Mouse (Mus musculus) hindbrain, embryonic 15.5 days (tissue): ENCODE results near the gene Adm2. TPM values are rescaled to one million over a fixed set of nuclear protein-coding genes. Genes with fewer than 3 reads are reported as not detected.

Experiments used
- ATAC-seq: fragments of 200-750 bp; cut with Nextera tagmentation; 2 replicates; pipeline ENCODE4 v1.8.0; 2017; ENCODE audit warnings: low read depth, moderate number of reproducible peaks, moderate TSS enrichment; ENCODE audit not compliant: low FRiP score
- H3K27ac ChIP-seq: fragments of 300-500 bp; sonication (generic); replicated peaks from 2 replicates; pipeline ENCODE4 v1.5.1; 2015; ENCODE audit warnings: mild to moderate bottlenecking, inconsistent platforms
- H3K27me3 ChIP-seq: fragments of 300-500 bp; sonication (generic); 2 replicates; pipeline ENCODE4 v1.6.1; 2015; ENCODE audit warnings: control low read depth, inconsistent platforms
- H3K36me3 ChIP-seq: fragments of 300-500 bp; sonication (generic); 2 replicates; pipeline ENCODE4 v1.6.1; 2015; ENCODE audit warnings: control low read depth, inconsistent platforms
- H3K4me1 ChIP-seq: fragments of 300-500 bp; sonication (generic); replicated peaks from 2 replicates; pipeline ENCODE4 v1.6.1; 2015; ENCODE audit warnings: control low read depth, inconsistent platforms
- H3K4me2 ChIP-seq: fragments of 300-500 bp; sonication (generic); 2 replicates; pipeline ENCODE4 v1.6.1; 2015; ENCODE audit warnings: moderate library complexity, mild to moderate bottlenecking, inconsistent platforms
- H3K4me3 ChIP-seq: fragments of 300-500 bp; sonication (generic); 2 replicates; pipeline ENCODE4 v1.5.1; 2015; ENCODE audit warnings: mild to moderate bottlenecking, inconsistent platforms
- H3K9ac ChIP-seq: fragments of 300-500 bp; sonication (generic); 2 replicates; pipeline ENCODE4 v1.6.1; 2015; ENCODE audit warnings: inconsistent platforms
- H3K9me3 ChIP-seq: fragments of 300-500 bp; sonication (generic); 2 replicates; pipeline ENCODE4 v1.6.1; 2016; ENCODE audit warnings: control low read depth, inconsistent platforms
- WGBS: fragments of 180-500 bp; shearing (Covaris S2); methylation state at CpG from one replicate; pipeline ENCODE4 v1.1.7; 2015; 5-methylcytosine and 5-hydroxymethylcytosine counted together
- polyA plus RNA-seq: library from polyadenylated mRNA; unstranded; fragments of >200 nt; fragmentation: Nextera tagmentation; extraction: Ambion mirVana; gene quantifications from 2 replicates; pipeline ENCODE4 v1.2.1, GENCODE M21; 2015

Adm2 gene
- not detected in 2 replicates for polyA plus RNA-seq

DNA sequence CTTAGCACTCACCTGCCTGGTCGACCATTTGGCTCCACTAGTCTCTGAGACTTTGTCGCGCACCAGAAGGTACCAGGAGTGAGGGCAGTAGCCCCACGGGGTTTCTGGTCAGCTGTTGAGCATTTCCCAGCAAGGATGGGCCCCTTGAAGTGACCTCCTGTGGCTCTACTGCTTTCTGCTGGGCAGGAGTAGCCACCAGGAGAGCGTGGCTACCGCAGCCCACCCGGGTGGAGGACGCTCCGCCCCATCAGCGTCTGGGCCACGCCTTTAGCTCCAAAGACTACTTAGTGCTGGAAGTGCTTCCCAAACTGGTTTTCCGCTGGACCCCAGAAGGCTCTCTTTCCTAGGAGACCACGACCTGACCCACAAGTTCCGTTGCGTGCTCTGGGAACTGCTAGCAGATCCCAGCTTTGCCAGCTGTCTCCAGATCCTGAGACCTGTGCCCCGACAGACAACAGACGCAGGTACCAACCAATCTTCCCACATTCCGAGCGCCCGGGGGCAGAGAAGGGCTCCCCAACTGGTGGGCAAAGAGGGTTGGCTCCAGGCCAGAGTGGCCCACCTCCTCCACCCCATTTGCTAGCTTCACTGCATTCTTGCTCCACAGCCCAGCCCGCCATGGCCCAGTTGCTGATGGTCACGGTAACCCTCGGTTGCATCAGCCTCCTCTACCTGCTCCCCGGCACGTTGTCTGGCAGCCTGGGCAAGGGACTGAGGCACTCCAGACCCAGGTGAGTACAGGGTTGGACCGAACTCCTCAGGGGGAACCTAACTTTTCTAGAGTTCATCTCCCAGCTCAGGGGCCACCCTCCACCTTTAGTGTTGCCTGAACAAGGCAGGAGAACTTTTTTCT, at the start of gene Adm2:
Gene Adm2, plus strand, starts transcription at position 51 of the 853 bp plus-strand sequence.
- no peak for ATAC-seq
- peak within 1 kb of the TSS; percentile 32 for H3K4me2 ChIP-seq
- H3K27me3 ChIP-seq: peaks cover 9% of the 10 kb centered on the region
- no peaks in the 10 kb centered on the region for H3K36me3 ChIP-seq
- no peak within 1 kb of the TSS for H3K4me3 ChIP-seq
- H3K4me1 ChIP-seq: no peaks in the 10 kb centered on the region
- WGBS: 7% methylated on average over 26 of the region's 26 CpGs
- H3K9me3 ChIP-seq: no peaks in the 10 kb centered on the region
- no peak within 1 kb of the TSS for H3K9ac ChIP-seq
- no peak within 1 kb of the TSS for H3K27ac ChIP-seq

DNA sequence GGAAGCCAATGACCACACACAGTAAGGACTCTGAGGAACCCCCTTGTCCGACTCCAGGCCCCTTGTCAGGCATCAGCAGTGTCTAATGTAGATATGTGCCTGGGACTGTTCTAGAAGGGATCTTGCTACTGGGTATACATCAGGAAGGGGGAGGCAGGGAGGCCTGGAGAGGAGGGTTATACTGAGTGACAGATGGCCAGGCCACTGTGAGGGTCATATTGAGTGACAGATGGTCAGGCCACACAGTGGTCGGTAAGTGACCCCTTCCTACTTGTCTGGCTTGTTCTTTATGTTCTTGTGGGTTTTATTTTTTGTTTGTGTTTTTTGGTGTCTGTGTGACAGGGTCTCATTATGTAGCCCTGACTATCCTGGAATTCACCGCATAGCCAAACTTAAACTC, 47.0 kb upstream of the Adm2 start:
- ATAC-seq: no peak
- Histone ChIP-seq H3K4me1 (no peaks in the 10 kb centered on the region), H3K4me2 (no peak overlapping the region), H3K9me3 (no peaks in the 10 kb centered on the region), H3K9ac (no peak overlapping the region), H3K27ac (no peak overlapping the region), H3K4me3 (no peak overlapping the region), H3K27me3 (no peaks in the 10 kb centered on the region), H3K36me3 (peaks cover 75% of the 10 kb centered on the region)
- WGBS: 78% methylated on average over 3 of the region's 3 CpGs

GRCm38 (mm10) chr15:89277366-89277765, 45.2 kb upstream of the Adm2 start:
- Histone ChIP-seq H3K4me1 (no peaks in the 10 kb centered on the region), H3K36me3 (peaks cover 82% of the 10 kb centered on the region), H3K9me3 (no peaks in the 10 kb centered on the region), H3K4me2 (no peak overlapping the region), H3K9ac (no peak overlapping the region), H3K27ac (no peak overlapping the region), H3K4me3 (no peak overlapping the region), H3K27me3 (no peaks in the 10 kb centered on the region)
- WGBS: 97% methylated on average over 4 of the region's 4 CpGs
- ATAC-seq: no peak

DNA sequence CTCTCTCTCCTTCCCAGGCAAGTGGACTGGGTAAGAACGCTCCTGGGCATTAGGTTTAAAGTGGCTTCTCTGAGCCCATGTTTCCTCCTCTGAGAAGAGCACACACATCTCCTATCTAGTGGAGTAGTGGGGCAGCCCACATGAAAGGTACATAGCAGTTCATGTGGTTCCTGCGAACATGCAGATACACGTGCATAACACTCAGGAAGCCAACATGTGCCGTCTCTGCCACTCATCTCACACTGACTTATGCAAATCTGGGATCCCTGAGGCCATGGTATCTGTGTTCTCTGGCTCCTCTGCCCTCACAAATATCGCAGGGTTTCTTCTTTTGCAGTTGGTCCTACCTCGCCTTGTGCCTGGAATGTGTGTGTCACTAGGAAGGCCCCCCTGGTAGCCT, 40.0 kb upstream of the Adm2 start:
- Histone ChIP-seq H3K36me3 (peaks cover 90% of the 10 kb centered on the region), H3K9me3 (no peaks in the 10 kb centered on the region), H3K27me3 (no peaks in the 10 kb centered on the region), H3K9ac (no peak overlapping the region), H3K4me3 (no peak overlapping the region), H3K4me2 (no peak overlapping the region), H3K4me1 (no peaks in the 10 kb centered on the region), H3K27ac (no peak overlapping the region)
- 80% methylated on average over 6 of the region's 6 CpGs for WGBS
- ATAC-seq: no peak

DNA sequence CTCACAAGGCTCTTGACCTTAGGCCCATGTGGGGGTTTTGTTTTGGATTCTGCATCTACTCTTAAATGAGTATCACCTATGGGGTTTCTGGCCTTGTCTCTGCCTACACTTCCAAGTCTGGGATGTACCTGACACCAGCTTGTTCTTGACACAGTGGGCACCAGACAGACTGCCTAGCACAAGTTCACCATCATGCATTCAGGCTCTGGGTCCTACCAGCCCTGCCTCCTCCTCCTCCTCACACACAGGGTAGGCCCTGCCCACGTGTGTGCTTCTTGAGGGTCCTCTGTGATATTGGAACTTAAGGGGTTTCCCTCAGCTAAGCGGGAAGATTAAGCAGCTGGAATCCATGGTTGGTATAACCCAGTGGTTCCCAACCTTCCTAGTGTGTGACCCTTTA, 38.4 kb upstream of the Adm2 start:
- no peak for ATAC-seq
- Histone ChIP-seq H3K9me3 (no peaks in the 10 kb centered on the region), H3K4me2 (no peak overlapping the region), H3K27ac (no peak overlapping the region), H3K4me3 (no peak overlapping the region), H3K9ac (no peak overlapping the region), H3K4me1 (no peaks in the 10 kb centered on the region), H3K27me3 (no peaks in the 10 kb centered on the region), H3K36me3 (peaks cover 90% of the 10 kb centered on the region)
- WGBS: 84% methylated on average over 2 of the region's 2 CpGs

DNA sequence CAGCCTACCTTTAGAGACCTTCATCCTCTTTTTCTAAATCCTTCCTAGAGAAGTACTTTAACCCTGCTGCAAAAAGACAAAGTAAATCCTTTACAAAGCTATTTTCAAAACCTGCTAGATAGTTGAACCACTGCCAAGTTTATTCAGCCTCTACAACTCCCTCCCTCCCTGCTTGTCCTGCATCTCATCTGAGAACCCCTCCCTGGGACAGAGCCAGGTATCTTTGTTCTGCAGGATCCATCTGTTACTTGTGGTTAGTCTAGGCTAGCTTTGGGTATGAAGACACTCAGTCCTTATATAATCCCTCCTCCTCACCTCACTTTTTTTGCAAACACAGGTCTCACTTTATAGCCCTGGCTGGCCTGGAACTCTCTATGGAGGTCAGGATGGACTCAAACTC, 37.5 kb upstream of the Adm2 start:
- Histone ChIP-seq H3K9me3 (no peaks in the 10 kb centered on the region), H3K27ac (no peak overlapping the region), H3K4me2 (no peak overlapping the region), H3K4me1 (no peaks in the 10 kb centered on the region), H3K36me3 (peaks cover 90% of the 10 kb centered on the region), H3K4me3 (no peak overlapping the region), H3K27me3 (no peaks in the 10 kb centered on the region), H3K9ac (no peak overlapping the region)
- no peak for ATAC-seq

DNA sequence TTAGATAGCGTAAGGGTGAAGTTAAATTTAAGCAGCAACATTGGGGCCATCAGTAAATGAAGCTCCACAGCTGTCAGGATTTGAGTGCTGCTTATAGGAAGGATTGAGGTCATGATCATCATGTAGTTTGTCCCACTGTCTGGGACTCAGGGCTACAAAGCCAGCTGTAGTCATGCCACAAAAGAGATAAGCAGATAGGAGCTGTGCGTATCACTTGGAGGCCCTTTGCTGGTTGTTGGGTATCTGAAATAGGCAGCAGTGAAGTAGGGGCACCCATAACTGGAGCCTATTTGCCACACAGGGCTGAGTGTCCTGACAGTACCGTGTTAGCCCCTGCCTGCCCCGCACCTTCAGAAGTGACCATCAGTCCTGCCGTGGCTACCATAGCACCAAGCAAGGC, 37.0 kb upstream of the Adm2 start:
- no peaks in the 10 kb centered on the region for H3K9me3 ChIP-seq
- H3K4me3 ChIP-seq: no peak overlapping the region
- 99% methylated on average over 5 of the region's 5 CpGs for WGBS
- no peak overlapping the region for H3K4me2 ChIP-seq
- H3K4me1 ChIP-seq: no peaks in the 10 kb centered on the region
- no peaks in the 10 kb centered on the region for H3K27me3 ChIP-seq
- H3K9ac ChIP-seq: no peak overlapping the region
- H3K27ac ChIP-seq: no peak overlapping the region
- H3K36me3 ChIP-seq: peaks cover 90% of the 10 kb centered on the region
- no peak for ATAC-seq

DNA sequence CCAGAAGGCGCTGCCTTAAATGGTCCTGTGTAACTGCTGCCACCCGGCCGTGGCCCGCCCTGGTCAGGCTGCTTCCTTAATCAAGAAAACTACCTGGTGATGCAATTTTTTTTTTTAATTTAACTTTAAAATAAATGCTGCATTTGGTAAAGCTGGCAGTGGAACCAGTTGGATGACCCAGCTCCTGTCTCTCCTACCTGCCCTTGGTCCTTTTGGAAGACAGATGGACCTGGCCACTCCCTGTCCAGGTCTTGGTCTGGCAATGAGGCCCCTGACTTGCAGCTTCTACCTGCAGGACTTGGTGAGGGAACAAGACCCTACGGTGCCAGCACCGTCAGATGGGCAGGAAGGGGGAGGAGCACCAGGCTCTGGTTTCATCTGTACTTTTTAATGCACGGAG, 36.4 kb upstream of the Adm2 start:
- Histone ChIP-seq H3K9ac (no peak overlapping the region), H3K9me3 (no peaks in the 10 kb centered on the region), H3K27ac (no peak overlapping the region), H3K36me3 (peaks cover 89% of the 10 kb centered on the region), H3K27me3 (no peaks in the 10 kb centered on the region), H3K4me3 (no peak overlapping the region), H3K4me1 (no peaks in the 10 kb centered on the region), H3K4me2 (no peak overlapping the region)
- 83% methylated on average over 7 of the region's 7 CpGs for WGBS
- ATAC-seq: no peak

- H3K4me1 ChIP-seq: no peaks in the 10 kb centered on the region
- H3K4me2 ChIP-seq: no peak overlapping the region
- 72% methylated on average over 5 of the region's 5 CpGs for WGBS
- H3K27ac ChIP-seq: no peak overlapping the region
- H3K4me3 ChIP-seq: no peak overlapping the region
- ATAC-seq: no peak
- H3K36me3 ChIP-seq: peaks cover 86% of the 10 kb centered on the region
- H3K27me3 ChIP-seq: no peaks in the 10 kb centered on the region
- no peak overlapping the region for H3K9ac ChIP-seq
- no peaks in the 10 kb centered on the region for H3K9me3 ChIP-seq
These were observed 35.9 kb upstream of the Adm2 start for GRCm38 (mm10) chr15:89286582-89286981.

GRCm38 (mm10) chr15:89288227-89288767, 34.2 kb upstream of the Adm2 start:
- Histone ChIP-seq H3K4me1 (no peaks in the 10 kb centered on the region), H3K4me2 (no peak overlapping the region), H3K9ac (no peak overlapping the region), H3K36me3 (peaks cover 84% of the 10 kb centered on the region), H3K27ac (no peak overlapping the region), H3K4me3 (no peak overlapping the region), H3K9me3 (no peaks in the 10 kb centered on the region), H3K27me3 (no peaks in the 10 kb centered on the region)
- WGBS: 90% methylated on average over 23 of the region's 23 CpGs
- 0 out of 2 replicates have a peak, but pooled peaks have one; percentile 32 for ATAC-seq

DNA sequence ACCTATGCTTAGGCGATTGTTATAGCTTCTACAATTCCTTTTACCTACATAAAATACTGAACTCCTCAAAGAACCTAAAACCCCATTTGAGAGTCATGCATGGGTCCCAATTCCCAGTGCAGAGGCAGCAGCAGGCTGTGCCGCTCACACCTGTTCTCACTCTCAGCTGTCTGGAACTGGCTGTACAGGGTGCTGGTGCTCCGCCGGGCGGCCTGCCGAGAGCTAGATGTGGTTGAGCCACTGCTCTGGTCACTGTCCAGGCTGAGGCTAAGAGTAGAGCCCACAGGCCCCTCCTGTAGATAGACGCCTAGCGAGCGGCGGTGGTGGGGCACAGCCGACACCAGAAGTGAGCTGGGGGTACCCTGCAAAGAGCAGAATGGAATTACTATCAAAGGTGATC, 33.1 kb upstream of the Adm2 start:
- WGBS: 97% methylated on average over 11 of the region's 11 CpGs
- H3K4me2 ChIP-seq: no peak overlapping the region
- H3K4me3 ChIP-seq: no peak overlapping the region
- H3K4me1 ChIP-seq: no peaks in the 10 kb centered on the region
- no peak for ATAC-seq
- H3K36me3 ChIP-seq: peaks cover 84% of the 10 kb centered on the region
- H3K27ac ChIP-seq: no peak overlapping the region
- no peak overlapping the region for H3K9ac ChIP-seq
- no peaks in the 10 kb centered on the region for H3K27me3 ChIP-seq
- no peaks in the 10 kb centered on the region for H3K9me3 ChIP-seq

GRCm38 (mm10) chr15:89291521-89291920, 31.0 kb upstream of the Adm2 start:
- Histone ChIP-seq H3K4me2 (no peak overlapping the region), H3K27me3 (no peaks in the 10 kb centered on the region), H3K27ac (no peak overlapping the region), H3K9me3 (no peaks in the 10 kb centered on the region), H3K4me3 (no peak overlapping the region), H3K36me3 (peaks cover 84% of the 10 kb centered on the region), H3K4me1 (no peaks in the 10 kb centered on the region), H3K9ac (no peak overlapping the region)
- no peak for ATAC-seq
- 89% methylated on average over 3 of the region's 3 CpGs for WGBS
